Mouse (Mus musculus) 3134 (cell line): ENCODE results near the gene Il20.

Experiments
- DNase-seq: peaks from one replicate; pipeline ENCODE4 v3.0.0-alpha.2; 2011; ENCODE audit warnings: low spot score; ENCODE audit not compliant: insufficient read length; ENCODE audit errors: extremely low read depth

Gene Il20

DNA sequence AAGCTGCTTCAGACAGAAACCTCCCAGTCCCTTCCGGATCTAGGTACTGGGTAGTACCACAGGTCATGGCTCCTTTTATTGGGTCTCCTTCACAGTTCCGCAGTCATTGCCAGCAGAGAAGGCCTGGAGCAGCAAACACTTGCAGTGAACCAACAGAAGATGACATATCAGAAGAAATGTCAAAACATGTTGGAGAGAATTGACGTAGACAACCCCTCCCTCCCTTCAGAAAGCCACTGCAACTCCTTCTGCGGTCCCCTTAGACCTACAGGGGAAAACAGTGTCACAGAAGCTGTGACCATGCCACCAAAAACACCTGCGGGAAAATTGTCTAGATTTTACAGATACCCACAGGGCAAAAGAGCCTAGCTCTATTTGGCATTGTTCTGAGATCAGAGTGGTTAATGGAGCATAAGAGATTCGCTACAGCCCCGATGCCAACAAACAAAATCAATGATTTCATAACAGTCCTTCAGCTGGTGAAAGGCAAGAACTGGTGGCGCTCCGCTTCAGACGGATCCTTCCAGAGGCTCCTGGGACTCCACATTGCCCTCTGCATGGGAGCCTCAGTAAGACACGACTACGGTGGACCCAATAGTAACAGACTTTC, at the start of gene Il20:
TSS of gene Il20 (minus strand) at position 51 of the 610 bp plus-strand sequence.
- DNase-seq, result no peak

DNA sequence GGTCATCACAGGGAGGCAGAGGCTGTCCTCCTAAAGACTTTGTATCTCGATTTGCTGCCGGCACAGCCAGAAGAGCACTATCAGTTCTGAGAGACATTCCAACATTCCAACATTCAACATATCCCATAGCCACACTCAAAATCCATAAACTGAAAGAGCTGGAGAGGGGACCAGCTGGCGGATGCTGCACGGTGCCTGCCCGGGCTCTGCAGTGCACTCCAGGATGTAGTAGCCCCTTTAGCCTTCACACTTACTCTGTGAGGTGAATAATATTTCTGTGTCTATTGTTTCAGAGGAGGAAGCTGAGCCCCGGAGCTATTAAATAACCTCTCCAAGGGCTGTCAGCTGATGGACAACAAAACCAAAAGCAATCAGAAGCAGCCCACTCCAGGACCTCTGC, 35.7 kb upstream of the Il20 start:
- DNase-seq, result no peak

DNA sequence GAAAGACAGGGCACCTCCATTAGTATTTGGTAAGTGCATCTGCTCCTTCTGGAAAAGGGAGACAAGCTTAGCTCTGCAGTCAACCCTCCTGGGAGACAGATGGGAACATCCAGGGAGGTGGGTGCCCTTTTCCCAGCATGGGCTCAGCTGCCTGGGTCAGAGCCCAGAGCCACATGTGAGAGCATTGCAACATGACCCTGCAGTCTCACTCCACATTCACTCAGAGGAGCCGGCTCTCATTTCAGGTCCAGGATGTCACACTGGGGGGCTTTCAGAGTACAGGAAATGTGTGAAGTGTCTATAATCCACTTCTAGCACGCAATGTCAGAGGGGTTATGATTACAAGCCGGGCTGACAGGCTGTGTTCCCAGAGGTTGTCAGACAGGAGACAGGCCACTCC, 30.6 kb upstream of the Il20 start:
- DNase-seq, result no peak

DNA sequence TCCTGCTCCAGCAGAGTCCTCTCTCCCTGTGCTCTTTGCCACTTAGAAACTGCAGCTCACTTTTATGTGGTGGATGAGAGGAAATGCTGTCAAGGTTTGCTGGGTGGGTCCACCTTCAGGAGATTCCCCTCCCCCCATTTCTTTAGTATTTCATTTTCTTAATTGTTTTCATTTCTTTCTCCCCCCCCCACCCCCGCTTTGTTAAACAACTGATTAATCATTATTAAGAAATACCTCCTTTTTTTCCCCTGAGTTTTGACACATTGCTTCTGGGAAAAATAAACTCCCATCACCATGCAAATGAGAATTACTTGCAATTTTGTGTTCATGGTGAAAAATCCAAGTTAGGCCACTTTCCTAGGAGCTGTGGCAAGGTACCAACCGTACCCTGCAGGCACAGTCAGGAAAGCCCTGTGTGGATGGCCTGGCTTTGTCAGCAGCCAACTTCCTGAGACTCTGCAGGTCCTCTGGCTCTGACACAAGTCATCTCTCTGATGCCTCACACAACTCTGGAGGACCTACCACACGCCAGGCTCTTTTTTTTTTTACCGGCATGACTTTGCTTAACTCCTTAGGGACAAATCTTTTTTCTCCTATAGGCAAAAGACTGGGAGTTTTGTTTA, 28.9 kb upstream of the Il20 start, which contains the start of gene Il19:
TSS of gene Il19 (minus strand) at position 51 of the 623 bp plus-strand sequence.
- DNase-seq, result no peak

DNA sequence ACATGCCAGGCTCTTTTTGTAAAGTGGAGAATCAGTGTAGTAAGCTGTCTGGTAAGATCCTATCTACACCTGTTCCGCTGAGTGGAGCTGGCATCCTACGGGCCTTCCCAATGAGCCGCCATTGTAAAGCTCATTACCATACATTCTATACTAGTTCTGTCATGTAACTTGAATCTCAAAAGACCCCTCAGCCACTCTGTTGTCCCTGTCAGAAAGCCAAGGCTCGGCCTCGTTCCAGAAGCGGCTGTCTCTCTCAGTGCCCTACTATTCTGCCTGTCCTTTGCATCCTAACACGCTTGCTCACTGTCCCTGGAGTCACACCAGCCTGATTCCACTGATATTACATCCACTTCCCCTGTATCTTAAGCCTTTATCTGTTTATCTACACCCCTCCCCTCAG, 26.9 kb upstream of the Il20 start:
- no peak for DNase-seq

DNA sequence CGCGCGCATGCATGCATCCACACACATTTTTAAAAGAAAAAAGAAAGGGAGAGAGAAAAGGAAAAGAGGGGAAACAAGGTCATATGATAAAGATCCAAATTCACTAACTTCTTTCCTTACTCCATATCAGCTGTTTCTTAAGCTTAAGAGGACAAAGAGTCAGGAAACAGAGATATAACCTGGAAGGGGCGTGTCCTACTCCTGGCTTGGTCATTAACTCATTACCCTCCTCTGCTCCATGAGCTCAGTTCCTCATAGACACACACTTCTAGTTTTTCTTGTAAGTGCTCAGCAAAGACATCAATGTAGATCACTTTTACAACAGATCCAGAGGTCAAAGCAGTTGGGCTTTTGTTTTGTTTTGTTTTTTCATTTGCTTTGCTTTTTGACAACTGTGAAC, 25.9 kb upstream of the Il20 start:
- no peak for DNase-seq

DNA sequence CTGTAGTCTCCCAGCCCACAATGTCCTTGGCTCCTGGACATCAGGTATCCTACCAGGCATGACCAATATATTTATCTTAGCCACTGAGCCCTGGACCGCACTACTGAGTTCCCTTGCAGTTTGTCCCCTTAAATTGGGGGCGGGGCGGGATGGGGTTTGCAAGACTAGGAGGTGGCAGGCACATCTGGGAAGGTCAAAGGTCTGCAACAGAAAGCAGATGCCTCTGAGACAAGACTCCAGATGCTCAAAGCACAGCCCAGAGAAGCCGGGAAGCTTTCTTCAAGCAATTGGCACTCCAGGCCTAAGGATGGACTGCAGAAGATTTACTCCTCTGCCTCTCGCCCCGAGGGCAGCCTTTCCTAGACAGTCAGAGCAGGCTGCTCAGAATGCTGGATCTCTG, 25.1 kb upstream of the Il20 start:
- DNase-seq, result no peak

DNA sequence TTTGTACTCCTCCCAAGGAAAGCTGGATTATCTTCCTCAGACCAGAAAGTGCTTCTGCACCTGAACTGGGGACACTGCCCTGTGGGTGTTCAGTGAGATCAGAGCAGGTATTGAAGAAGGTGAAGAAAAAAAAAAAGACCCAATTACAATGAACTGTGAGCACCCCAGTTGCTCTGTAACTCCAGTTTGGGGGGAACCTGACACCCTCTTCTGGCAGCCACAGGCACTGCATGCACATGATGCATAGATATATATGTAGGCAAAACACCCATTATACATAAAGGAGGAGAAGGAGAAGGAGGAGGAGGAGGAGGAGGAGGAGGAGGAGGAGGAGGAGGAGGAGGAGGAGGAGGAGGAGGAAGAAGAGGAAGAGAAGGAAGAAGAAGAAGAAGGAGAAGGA, 15.2 kb upstream of the Il20 start:
- no peak for DNase-seq

DNA sequence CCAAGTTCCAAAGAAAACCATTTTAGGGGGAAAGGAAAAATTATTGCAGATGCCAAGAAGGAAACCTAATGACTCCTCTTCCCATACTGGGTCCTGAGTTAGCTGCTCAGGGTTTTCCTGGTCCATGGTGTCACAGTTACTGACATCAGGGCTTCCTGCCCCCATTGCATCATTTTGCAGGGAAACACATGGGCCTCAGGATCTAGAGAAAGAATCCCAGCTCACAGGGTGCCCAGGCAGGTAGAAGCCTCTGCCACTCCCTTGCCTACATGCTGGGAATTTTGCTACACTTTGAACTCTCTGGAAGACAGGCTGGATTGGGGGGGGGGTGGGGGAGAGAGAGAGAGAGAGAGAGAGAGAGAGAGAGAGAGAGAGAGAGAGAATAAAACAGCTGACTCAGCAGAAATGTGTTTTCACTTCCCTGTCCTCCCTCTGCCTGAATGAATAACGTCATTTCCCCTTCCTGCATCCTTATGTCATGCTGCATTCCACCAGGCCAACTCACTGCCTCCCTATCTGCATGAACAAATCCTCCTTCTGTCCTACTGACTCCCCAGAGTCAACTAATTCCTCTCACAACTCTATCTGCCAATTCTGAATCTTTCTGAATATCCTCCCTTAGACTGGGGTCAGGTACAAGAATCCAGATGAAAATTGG, 7.2 kb upstream of the Il20 start:
- DNase-seq, result no peak

DNA sequence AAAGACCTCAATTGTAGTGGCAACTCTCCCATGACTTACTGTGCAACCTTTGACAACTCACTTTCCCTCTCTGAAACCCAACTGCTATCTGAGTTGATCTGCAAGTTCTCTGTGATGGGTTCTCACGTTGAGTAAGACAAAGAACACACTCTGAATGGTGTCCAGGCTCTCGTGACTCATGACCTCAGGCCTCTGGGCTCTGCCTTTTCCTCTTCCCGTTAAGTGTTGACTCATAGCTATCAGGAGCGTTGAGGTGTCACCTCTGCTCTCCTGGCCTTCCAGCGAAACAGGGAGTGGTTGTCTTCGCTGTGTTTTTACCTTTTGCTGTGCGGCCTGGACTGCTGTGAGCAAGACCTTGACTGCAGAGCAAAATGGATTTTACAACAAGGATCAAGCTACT, 8.7 kb downstream of the Il20 start:
- peak; percentile 54 for DNase-seq

DNA sequence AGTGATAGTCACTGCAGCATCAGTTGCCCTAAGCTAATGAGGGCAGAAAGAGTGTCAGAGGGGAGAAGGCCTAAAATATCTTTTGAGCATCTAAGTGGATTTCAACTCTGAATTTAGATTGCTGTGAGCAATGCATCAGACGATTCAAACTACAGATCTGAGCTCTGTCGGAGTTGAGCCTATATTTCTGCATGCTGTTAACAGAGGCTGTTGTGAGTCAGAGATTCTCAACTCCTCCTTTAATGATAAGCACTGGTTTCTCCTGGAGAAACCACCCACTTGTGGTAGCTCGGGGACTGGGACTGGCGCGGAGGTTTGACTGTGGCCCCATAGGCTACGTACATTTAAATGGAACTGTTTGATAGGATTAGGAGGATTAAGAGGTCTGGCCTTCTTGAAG, 16.8 kb downstream of the Il20 start:
- DNase-seq, result no peak

DNA sequence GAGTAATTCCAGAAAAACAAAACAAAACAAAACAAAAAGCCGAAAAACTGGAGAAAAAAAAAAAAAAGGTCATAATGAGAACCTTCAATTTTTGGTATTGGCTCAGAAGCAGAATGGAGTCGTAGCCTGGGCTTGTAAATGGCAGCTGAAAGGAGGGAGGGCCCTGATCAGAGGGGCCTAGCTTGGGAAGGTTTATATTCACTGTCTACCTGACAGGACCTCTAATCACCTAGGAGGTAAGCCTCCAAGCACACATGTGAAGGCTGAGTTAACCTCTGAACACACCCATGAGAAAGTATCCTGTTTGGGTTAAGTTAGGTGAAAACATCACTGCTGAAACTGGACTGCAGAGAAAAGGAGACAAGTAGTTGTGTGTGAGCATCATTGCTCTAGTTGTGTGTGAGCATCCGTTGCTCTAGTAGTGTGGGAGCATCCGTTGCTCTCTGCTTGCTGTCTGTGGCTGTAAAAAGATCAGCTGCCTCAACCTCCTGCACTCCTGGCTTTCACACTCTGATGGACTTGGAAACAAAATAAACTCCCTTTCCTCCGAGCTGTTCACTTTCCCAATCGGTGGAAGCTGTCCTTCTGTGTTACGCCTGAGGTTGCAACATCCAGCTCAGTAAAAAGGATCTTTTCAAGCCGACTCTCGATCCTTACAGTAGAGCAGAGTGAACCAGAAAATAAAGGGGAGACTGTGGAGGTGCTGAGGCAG, 17.8 kb downstream of the Il20 start:
- no peak for DNase-seq

DNA sequence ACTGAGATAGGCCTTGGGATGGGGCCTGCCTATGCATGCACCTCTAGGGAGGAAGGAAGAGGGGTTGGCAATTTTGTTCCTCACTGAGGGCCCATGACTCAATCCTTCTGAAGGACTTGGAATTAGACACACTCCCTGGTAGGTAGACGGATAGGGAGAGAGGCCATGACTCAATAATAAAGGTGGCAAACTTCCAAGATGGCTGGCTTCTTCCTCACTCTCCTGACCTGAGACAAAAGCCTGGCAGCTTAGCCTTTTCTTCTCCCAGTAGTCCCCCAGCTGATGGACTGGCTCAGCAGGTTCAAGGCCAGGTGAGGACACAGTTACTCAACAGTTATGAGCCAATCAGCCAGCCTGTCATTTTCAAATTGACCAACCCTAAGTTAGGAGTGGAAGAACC, 18.8 kb downstream of the Il20 start:
- peak; percentile 65 for DNase-seq

DNA sequence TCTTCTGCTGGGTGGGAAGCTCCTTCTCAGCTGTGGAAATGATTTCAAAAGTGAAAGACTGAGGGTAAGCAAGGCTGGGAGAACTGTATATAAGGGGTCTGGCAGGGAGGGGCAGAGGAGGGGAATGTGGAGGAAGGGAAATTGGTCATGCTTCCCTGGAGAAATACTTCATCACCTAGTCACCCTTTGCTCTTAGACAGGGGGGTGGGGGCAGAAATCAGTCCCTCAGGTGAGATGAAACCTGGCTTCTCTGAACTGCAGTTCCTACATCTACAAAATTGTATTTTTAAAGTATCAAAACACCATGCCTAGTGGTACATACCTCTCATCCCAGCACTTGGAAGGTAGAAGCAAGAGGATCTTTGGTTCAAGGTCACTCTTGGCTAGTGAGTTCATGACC, 23.9 kb downstream of the Il20 start, which contains the start of gene Il24:
TSS of gene Il24 (minus strand) at position 101 of the 400 bp plus-strand sequence.
- no peak for DNase-seq

DNA sequence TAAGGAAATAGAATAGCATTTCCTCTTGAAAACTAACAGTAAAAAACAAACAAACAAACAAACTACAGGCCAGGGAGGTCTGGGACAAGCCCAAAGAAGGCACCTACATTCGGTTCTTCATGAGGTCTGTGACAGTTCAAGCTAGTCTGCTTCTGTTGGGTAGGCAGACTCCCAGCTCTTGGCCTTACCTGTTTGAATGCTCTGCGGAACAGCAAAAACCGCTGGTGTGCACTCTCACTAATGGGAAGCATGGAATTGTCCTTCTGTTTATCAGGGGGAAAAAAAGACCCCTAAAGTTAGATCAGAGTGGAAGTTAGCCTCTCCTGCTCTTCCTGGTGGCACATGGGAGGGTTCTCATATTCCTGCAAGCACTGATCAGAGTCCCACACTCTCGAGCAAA, 28.1 kb downstream of the Il20 start:
- no peak for DNase-seq

DNA sequence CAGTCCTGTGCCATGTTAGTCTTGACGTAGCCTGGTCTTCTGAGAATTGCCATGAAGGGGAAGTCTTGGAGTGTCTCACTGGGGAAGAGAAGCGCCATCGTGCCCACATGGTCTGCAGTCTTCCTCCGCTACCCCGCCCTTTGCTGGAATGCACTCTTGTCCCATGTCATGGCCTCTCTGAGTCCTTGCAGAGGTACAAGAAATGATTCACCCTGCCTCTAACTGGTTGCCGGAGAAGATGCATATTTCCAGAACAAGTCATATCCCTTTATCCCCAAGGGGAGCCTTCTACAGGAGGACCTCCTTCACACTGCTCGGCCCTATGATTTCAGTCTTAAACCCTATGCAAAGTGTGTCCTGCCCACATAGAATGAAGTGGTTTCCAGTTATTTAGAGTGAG, 31.3 kb downstream of the Il20 start:
- DNase-seq, result peak; percentile 80

DNA sequence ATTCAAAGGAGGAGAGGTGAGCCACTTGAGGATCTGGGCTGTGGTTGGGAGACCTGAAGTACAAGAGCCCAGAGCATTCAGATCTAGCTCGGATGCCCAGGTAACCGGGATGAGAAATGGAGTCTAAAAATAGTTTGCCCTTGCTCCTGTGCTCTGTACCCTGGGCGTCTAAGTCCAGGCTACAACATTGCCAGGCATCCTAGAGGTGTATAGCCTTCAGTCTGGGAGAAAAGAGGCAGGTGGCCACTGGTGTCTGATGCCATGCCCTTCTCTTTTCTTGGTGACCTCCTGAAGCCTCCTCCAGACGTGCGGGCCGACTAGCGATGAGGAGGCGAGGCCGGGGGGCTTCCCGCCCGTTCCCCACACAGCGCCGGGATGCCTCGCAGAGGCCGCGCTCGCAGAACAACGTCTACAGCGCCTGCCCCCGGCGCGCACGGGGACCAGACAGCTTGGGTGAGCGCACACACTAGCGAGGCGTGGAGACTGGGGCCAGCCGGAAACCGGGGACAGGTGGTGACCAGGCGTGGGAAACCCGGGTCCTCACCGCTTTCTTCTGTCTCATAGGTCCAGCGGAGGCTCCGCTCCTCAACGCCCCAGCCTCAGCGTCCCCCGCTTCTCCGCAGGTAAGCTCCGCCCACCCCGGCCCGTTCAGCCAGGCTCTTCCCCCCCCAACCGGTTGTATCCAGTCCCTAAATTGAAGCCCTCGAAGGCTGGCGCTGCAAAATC, 33.2 kb downstream of the Il20 start:
- DNase-seq, result peak; percentile 17

DNA sequence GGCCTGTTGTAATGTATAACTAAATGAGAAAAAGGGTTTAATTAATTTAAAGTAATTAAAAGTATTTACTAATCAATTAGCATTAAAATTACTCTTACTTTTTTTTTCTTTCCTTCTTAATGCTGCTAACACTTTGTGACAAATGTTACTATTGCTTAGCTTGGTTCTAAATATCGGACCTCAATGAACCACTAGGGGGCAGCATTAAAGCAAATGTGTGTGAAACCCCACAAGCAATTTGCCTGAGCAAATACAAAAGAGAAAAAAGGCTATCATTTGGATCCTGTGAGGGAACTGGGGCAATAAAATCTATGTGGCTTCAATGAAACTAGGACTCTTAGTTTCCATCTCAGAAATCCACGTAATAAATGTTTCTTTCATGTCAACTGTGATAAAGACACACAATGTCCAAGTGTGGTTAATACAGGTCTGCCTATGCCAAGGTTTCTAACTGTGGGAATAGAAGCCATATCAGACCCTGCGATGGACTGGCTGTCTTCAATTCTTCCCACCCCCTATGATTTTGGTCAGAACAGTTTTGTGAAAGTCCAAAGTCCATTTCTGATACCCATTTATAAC, 34.2 kb downstream of the Il20 start:
- DNase-seq, result peak; percentile 27

DNA sequence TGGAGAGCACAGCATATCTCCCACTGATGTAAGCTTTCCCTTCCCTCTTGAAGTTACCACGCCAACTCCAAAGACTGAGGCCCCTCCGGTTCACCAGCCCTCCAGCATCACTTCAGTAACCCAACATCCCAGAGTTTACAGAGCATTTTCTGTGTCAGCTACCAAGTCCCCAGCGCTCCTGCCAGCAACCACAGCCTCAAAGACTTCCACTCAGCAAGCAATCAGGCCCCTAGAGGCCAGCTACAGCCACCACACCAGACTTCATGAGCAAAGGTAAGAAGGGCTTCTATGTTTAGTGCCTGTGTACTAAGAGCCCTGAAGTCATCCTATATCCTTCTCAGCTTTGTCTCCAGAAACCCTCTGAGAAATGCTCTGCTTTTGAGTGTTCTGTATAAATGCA, 35.3 kb downstream of the Il20 start:
- DNase-seq, result peak; percentile 32

DNA sequence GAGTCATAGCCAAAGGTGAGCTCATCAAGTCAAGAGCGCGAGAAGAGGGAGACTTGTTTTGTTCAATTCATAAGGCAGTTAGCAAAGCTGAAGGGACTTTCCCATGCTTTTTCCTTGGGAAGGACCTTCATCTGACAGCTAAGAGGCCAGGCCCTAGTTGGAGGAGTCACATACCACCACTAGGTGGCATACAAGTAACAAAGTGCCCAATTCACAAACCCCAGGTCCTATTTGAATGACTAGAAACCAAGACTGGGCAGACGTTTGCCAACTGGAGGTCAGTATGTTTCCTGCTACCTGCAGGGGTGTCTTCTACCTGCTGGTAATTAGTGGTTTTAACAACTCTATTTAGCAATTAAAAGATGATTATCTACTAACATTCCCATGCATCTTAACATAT, 36.1 kb downstream of the Il20 start:
- DNase-seq, result peak; percentile 18

DNA sequence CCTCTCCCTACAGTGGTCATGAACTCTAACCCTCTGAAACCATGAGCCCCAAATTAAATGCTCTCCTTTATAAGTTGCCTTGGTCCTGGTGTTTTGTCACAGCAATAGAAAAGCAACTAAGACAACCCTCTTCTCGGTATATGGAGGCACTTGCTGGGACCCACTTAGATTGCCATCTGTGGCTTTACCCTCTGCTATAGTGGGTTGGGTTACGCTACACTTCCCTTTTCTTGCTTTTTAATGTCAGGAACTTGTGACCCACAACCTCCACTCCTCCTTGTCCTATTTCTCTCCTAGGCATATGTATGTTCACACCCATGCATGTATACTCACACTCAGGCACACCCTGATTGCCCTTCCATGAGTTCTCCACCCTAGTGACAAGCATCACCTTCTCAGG, 38.3 kb downstream of the Il20 start:
- no peak for DNase-seq
